Mouse (Mus musculus) layer of hippocampus, adult 9-10 months (tissue): ENCODE results near the gene Cadm2.
A peak's percentile ranks its signal among the peaks of the same experiment; 100 is the strongest.

ENCODE experiments used
- DNase-seq: peaks from one replicate; pipeline ENCODE4 v3.0.0; 2022; ENCODE audit warnings: low spot score

Gene Cadm2

DNA sequence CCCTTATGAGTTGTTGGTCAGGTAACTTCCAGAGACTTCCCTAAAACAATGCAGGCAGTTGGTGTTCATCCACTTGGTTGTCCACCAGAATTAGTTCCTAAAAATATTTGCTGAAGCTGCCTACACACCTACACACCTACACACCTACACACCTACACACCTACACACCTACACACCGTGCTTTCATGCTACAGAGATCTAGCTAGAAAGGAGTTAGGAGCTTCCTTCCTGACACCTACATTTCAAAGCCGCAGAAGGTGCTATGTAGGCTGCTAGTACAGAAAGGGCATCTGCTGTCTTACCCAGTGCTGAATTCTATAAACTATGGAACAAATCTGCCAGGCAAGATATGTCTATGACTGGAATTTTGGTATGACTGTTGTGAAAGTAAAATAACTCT is 872.2 kb downstream of the Cadm2 start:
- no peak for DNase-seq

DNA sequence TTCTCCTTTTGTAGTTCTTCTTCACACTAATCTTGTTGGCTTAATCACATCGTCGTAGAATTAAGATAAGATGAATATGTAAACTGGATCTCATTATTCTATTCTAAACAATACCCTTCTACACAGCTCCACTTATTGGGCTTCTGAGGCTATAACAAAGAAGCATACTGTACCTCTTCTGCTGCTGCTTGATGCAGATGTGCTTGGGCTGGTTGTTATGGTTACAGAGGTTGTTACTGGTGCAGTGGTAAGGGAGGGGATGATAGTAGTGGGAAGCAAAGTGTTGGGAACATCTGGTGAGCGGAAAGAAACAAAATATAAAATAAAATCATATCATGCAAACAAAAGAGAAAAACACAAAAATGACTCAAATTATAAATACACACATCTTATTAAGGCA is 889.5 kb downstream of the Cadm2 start:
- DNase-seq: no peak

DNA sequence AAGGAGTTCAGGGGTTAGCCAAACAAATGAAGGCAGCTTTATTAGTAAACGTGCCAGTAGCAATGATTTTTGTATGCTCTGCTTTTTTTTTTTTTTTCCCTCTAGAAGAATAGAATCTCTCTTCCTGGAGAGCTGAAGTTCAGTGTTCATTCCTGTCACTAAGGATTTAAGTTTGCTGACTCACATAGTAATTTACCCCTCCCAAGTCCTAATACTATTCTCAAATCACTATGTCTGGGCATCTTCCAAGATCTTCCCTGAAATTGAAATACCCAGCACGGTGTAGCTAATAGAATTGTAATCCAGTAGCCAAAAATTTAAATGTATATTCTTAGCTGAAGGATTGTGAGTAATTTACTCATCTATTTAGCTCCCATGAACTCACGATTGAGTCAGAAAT is 914.2 kb downstream of the Cadm2 start:
- no peak for DNase-seq

DNA sequence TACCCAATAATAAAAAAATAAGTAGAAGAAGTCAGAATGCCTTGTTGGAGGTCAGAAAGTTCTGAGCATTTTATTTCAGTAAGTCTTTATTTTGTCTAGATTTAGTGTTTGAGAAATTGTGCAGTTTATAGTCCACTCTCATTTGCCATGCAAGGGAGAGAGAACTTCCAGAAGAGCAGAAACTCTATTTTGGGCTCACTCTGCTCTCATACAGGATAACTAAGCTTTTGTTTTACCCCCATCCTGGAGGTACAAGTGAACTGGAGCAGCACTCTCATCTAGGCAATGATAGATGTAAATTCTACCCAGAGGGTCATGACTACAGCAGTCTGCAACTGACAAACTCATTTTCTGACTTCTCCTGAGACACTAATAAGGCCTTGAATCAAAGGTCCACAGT is 925.9 kb downstream of the Cadm2 start:
- DNase-seq: no peak

DNA sequence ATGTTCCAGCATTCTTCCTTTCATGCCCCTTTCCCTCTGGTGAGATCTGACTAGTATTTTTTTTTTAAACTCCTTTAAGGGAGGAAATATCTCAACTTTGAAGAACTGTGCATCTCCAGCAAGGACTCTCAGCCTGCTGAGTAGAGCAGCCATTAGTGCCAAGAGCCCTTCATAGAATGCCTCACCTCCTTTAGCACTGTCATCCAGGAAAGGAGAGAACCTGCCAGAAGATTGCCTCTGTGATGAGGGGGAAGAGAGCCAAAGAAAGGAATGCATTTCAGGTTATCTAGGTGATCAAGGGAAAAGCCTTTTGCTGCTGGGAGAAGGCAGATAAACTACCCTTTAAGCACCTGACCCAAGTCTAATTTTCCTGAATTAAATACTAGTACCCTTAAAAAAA is 943.5 kb downstream of the Cadm2 start:
- DNase-seq: no peak

DNA sequence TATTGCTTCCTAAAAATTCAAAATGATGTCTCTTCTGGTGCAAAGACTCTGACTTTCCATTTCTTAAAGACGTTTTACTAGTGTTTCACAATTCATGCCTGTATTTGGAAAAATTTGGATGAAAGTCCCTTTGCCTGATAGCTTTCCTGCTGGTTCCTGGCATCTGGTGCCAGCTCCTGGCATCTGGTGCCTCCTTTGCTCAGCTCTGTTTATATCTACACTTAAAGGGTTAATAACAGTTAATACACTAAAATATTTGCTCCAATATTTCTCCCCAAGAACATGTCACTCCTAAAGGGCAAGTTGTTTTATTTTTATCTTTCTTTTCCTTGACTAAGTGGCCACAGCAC is 969.7 kb downstream of the Cadm2 start:
- no peak for DNase-seq

DNA sequence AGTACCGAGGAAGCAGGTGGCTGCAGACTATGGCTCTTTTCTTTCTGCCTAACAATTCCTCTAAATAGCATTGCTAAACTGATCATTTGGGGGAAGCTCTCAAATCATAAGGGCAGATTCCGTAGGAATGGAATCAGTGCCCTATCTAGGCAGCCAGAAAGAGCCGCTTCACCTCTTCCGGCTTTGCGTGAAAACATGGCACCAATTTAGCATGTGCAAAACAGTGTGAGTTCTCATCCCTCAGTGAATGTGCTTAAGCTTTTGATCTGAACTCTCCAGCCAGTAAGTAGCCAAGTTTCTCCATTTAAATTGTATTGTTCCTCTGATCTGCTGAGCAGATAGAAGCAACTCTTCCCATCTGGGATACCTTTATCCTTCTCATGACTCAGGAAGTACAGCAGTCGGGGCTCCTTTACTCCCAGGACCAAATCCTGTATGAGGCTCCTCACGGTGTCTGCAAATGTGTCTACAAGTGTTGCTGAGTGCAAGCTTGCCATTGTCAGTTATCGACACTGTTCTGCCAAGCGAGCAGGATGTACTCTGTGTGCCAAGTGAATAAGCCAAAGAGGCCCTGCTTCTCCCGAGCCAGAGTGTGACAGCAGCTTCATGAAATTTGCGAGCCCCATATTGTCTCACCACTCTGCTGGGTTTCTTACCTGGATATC is 970.2 kb downstream of the Cadm2 start:
- DNase-seq: peak; percentile 29

DNA sequence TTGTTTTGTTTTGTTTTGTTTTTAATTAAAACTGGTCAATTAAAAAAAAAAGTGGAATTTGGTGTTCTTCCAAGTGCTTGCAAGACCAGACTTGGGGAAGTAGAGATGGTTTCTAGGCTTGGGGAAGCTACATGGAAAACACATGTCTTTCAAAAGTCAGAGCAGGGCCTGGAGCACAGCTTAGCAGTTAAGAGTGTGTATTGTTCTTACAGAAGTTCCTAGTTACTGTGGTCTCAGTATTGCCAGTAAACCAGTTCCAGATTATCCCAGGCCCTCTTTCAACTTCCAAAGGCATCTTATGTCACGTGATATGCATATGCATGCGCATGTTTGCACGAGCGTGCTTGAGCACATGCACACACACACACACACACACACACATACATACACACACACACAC is 972.9 kb downstream of the Cadm2 start:
- DNase-seq: no peak

DNA sequence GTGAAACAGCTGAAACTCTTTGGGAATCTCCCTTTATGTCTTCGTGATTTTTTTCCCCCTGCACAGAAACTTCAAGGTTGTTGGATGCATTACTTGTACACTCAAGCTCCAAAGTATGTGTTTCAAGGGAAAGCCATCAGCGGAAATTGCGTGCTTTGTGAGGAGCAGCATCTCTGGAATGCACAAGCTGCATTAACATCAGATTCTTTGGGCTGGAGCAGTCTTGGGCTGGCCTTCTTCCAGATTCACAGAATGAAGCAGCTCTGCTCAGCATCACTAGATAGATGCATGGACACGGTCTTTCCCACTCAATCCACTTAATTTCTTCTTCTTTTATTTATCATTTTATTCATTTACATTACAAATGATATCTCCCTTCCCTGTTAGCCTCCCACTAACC is 977.1 kb downstream of the Cadm2 start:
- DNase-seq: no peak

DNA sequence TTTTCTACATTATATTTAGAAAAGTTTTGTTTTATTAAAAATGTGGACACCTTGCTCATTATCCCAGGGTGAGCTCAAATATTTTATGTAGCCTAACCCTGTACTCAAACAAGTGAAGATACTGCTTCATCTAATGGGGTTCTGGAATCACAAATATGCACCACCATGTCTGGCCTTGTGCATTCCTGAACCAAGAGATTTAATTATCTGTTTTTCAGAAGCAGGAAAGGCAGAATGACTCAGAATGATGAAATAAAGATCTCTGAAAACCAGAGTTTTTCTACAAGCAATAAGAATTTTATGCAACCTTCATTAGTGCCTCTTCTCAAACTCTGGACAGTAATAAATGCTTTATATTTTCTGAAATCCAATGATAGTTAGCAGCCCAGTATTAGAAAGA is 993.2 kb downstream of the Cadm2 start:
- DNase-seq: no peak

DNA sequence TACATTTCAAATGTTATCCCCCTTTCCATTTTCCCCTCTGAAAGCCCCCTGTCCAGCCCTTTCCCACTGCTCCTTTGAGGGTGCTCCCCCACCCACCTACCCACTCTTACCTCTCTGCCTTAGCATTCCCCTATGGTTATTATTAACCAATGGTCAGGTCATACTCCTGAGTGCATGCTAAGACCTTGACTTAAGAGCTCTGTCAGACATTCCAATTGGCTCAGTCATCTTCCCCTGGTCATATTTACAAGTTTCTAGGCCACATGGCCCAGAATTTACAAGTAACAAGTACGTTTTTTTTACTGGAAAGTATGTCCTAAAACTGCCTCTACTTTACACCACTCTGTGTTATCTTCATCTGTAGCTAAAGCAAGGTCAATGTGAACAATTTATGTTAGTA is 998.3 kb downstream of the Cadm2 start:
- DNase-seq: no peak

DNA sequence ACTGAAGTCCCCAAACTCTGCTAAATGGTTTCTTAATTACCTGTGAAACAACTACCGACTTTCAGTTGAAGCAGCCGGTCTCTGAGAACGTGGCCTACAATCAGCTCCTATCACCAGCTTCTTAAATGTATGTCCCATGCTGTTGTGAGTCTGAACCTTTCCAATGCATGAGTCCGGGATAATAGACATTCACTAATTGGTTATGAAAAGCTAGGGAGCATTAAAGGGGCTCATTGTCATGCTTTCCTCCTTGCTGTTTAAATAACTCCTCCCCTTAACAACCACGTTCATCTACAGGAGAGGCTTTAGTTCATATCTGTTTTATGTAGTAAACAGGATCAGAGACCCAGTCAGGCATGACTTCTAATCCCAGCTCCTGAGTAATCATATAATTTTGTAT is 1008.1 kb downstream of the Cadm2 start:
- no peak for DNase-seq
